Mouse (Mus musculus): ENCODE results near the gene Nolc1. TPM values are rescaled to one million over a fixed set of nuclear protein-coding genes. Genes with fewer than 3 reads are reported as not detected.

Nolc1 gene
- polyA plus RNA-seq (2012): 3.1 and 3.4 TPM in 2 replicates

- H3K9me3 ChIP-seq (ENCODE audit: control insufficient read depth, low read length): no peaks in the 10 kb centered on the region
- H3K4me3 ChIP-seq (replicated peaks): peak within 1 kb of the TSS; percentile 73
- TF ChIP-seq GATA1 (IDR thresholded peaks at IDR 0.05; ENCODE audit: low read length) (no peak), TAL1 (IDR thresholded peaks at IDR 0.05; ENCODE audit: low read length) (no peak)
- no peaks in the 10 kb centered on the region for H3K27me3 ChIP-seq (ENCODE audit: control insufficient read depth)
- H3K36me3 ChIP-seq (ENCODE audit: control insufficient read depth): peaks cover 74% of the 10 kb centered on the region
- H3K4me1 ChIP-seq (ENCODE audit: control insufficient read depth): peaks cover 67% of the 10 kb centered on the region
Measured at GRCm38 (mm10) chr19:46075616-46076607, at the start of gene Nolc1. TSS of gene Nolc1 (plus strand) at chr19:46075863.

DNA sequence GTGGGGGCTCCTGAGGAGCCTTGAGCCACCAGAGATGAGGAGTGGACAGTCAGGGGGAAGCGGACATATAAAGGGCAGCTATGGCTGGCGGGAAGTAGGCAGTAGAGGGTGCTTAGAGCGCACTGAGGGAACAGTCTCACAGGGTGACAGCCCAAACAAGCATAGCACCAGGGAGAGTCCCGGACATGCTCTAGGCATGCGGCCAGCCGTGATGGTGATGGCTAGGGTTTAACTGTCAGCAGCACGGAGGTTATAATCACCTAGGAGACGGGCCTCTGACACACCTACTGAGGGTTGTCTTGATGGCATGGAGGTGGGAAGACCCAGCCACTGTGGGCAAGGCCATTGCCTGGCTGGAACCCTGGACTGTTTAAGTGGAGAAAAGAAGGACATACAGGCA lies 49.1 kb upstream of the Nolc1 start:
- H3K36me3 ChIP-seq (ENCODE audit: control insufficient read depth): peaks cover 12% of the 10 kb centered on the region
- H3K4me1 ChIP-seq (ENCODE audit: control insufficient read depth): no peaks in the 10 kb centered on the region; the same call in 1 of the 2 replicates
- H3K27me3 ChIP-seq (ENCODE audit: control insufficient read depth): peaks cover 7% of the 10 kb centered on the region; the same call in 1 of the 2 replicates
- TF ChIP-seq TAL1 (IDR thresholded peaks at IDR 0.05; ENCODE audit: low read length) (no peak), GATA1 (IDR thresholded peaks at IDR 0.05; ENCODE audit: low read length) (no peak)
- peaks cover 5% of the 10 kb centered on the region for H3K9me3 ChIP-seq (ENCODE audit: control insufficient read depth, low read length)
- no peak overlapping the region for H3K4me3 ChIP-seq (replicated peaks)

GRCm38 (mm10) chr19:46028747-46029320 lies 46.8 kb upstream of the Nolc1 start:
- H3K4me1 ChIP-seq (ENCODE audit: control insufficient read depth): peaks cover 6% of the 10 kb centered on the region
- no peak overlapping the region for H3K4me3 ChIP-seq (replicated peaks)
- TF ChIP-seq TAL1 (IDR thresholded peaks at IDR 0.05; ENCODE audit: low read length) (no peak), GATA1 (IDR thresholded peaks at IDR 0.05; ENCODE audit: low read length) (no peak)
- peaks cover 34% of the 10 kb centered on the region for H3K36me3 ChIP-seq (ENCODE audit: control insufficient read depth)
- peaks cover 5% of the 10 kb centered on the region for H3K9me3 ChIP-seq (ENCODE audit: control insufficient read depth, low read length)
- peaks cover 7% of the 10 kb centered on the region; the same call in 1 of the 2 replicates for H3K27me3 ChIP-seq (ENCODE audit: control insufficient read depth)

DNA sequence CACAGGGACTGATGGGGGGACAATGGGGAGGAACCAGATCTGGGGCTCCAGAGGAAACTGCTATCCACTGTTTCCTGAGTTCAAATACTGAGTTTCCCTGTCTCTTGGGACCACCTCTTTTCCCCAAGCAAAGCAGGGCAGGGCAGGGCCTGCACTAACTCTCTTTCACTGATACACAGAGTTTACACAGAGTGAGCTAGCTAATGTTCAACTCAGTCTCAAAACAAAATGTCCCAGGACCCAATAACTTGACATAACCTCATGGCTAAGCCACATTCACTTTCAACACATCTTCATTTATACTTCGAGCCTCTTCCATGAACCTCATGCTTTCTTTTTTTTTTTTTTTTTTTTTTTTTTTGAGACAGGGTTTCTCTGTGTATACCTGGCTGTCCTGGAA lies 46.0 kb upstream of the Nolc1 start:
- peaks cover 7% of the 10 kb centered on the region; the same call in 1 of the 2 replicates for H3K27me3 ChIP-seq (ENCODE audit: control insufficient read depth)
- peaks cover 5% of the 10 kb centered on the region for H3K9me3 ChIP-seq (ENCODE audit: control insufficient read depth, low read length)
- no peak overlapping the region for H3K4me3 ChIP-seq (replicated peaks)
- TF ChIP-seq GATA1 (IDR thresholded peaks at IDR 0.05; ENCODE audit: low read length): no peak
- TF ChIP-seq TAL1 (IDR thresholded peaks at IDR 0.05; ENCODE audit: low read length): no peak
- peaks cover 10% of the 10 kb centered on the region for H3K4me1 ChIP-seq (ENCODE audit: control insufficient read depth)
- peaks cover 43% of the 10 kb centered on the region for H3K36me3 ChIP-seq (ENCODE audit: control insufficient read depth)

DNA sequence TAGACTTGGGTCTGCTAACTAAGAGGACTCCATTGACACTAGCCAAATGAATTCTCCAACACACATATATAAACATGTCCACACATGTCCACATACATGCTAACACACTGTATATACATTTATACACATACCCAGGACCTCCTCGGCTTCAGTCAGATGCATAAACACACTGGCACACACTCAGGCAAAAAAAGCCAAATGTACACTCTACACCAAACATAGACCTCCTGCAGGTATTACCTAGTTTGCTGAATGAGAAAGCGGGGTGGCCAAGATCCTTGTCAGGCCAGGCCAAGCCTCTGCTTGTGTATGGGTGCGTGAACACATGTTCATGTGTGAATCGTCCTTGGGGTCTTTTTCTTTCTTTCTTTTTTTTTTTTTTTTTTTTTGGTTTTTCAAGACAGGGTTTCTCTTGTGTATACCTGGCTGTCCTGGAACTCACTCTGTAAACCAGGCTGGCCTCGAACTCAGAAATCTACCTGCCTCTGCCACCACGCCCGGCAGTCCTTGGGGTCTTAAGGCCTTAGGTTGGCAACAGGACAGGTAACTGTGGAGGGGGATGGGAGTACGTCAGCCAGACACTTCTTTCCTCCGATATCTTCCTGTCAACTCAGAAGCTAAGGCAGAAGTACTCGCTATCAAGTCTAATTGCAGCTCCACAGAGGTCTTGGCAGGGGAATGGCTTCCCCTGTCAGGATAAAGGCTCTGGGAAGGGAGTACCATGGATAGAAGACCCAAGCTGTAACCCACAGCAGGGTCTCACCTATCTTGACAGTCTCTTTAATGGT lies 45.3 kb upstream of the Nolc1 start:
- H3K9me3 ChIP-seq (ENCODE audit: control insufficient read depth, low read length): peaks cover 5% of the 10 kb centered on the region
- peaks cover 50% of the 10 kb centered on the region for H3K36me3 ChIP-seq (ENCODE audit: control insufficient read depth)
- no peak overlapping the region for H3K4me3 ChIP-seq (replicated peaks)
- peaks cover 7% of the 10 kb centered on the region; the same call in 1 of the 2 replicates for H3K27me3 ChIP-seq (ENCODE audit: control insufficient read depth)
- H3K4me1 ChIP-seq (ENCODE audit: control insufficient read depth): peaks cover 17% of the 10 kb centered on the region
- TF ChIP-seq TAL1 (IDR thresholded peaks at IDR 0.05; ENCODE audit: low read length) (no peak), GATA1 (IDR thresholded peaks at IDR 0.05; ENCODE audit: low read length) (no peak)

DNA sequence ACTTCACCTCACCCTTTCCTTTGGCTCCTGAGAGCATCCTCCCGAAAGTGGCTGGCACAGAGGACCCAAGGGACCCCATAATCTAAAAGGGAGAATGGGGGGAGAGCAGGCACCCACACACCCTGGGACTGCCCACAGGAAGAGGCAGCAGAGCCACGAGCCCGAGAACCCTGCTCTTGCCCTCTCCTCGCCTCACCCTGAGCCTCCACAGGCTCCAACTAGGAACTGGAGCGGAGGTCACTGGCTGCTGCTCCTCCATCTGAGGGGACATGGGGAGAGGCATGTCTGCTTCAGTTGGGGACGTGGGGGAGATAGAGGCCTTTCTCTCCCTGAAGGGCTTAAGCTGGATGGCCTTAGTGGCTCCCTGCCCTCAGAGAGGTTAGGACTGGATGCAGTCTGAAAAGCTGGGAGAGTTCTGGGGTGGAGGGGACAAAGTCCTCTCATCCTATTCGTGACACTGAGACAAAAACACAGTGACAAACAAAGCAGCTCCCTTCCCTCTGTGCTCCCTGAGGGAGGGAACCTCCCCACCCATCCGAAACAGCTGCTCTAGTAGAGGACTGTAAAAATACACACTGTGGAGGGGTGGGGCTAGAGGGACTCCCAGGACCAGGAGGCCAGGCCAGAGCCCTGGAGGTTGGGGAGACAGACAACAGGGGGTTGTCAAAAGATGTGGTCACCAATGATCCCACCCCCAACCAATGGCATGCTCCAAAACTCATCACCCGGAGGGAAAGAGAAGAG lies 43.8 kb upstream of the Nolc1 start:
- TF ChIP-seq TAL1 (IDR thresholded peaks at IDR 0.05; ENCODE audit: low read length): no peak
- no peak for TF ChIP-seq GATA1 (IDR thresholded peaks at IDR 0.05; ENCODE audit: low read length)
- Histone ChIP-seq H3K9me3 (ENCODE audit: control insufficient read depth, low read length) (peaks cover 5% of the 10 kb centered on the region), H3K27me3 (ENCODE audit: control insufficient read depth) (0 out of 2 replicates have a peak, but pooled peaks cover under 1% of the 10 kb centered on the region), H3K4me1 (ENCODE audit: control insufficient read depth) (peaks cover 32% of the 10 kb centered on the region), H3K36me3 (ENCODE audit: control insufficient read depth) (peaks cover 65% of the 10 kb centered on the region), H3K4me3 (replicated peaks) (no peak overlapping the region)

GRCm38 (mm10) chr19:46032731-46033510 lies 42.7 kb upstream of the Nolc1 start:
- no peak for TF ChIP-seq TAL1 (IDR thresholded peaks at IDR 0.05; ENCODE audit: low read length)
- no peak for TF ChIP-seq GATA1 (IDR thresholded peaks at IDR 0.05; ENCODE audit: low read length)
- peaks cover 72% of the 10 kb centered on the region for H3K36me3 ChIP-seq (ENCODE audit: control insufficient read depth)
- peaks cover 43% of the 10 kb centered on the region for H3K4me1 ChIP-seq (ENCODE audit: control insufficient read depth)
- H3K9me3 ChIP-seq (ENCODE audit: control insufficient read depth, low read length): peaks cover 5% of the 10 kb centered on the region
- no peaks in the 10 kb centered on the region for H3K27me3 ChIP-seq (ENCODE audit: control insufficient read depth)
- H3K4me3 ChIP-seq (replicated peaks): no peak overlapping the region

All from erythroblast, embryonic 14.5 days (primary cell).